Mouse (Mus musculus) right cerebral cortex, postnatal 10 days (tissue): ENCODE results near the gene Ptch2.
A peak's percentile ranks its signal among the peaks of the same experiment; 100 is the strongest.

ENCODE experiments used
- DNase-seq, 2 experiments: peaks; one replicate each; pipeline ENCODE4 v3.0.0; 2021; ENCODE audit warnings: low spot score in 2 of 2

Gene Ptch2

GRCm38 (mm10) chr4:117095551-117096452 lies at the start of gene Ptch2:
Gene Ptch2 (plus strand): TSS chr4:117096075.
- DNase-seq, result peak; percentile 83 to 88

- DNase-seq, result no peak
These were observed 47.0 kb upstream of the Ptch2 start for GRCm38 (mm10) chr4:117048836-117049235.

- DNase-seq, result no peak
These were observed 46.4 kb upstream of the Ptch2 start for GRCm38 (mm10) chr4:117049485-117049884.

GRCm38 (mm10) chr4:117052626-117053025 lies 43.2 kb upstream of the Ptch2 start:
- no peak for DNase-seq

GRCm38 (mm10) chr4:117053956-117054355 lies 41.9 kb upstream of the Ptch2 start:
- DNase-seq, result no peak

GRCm38 (mm10) chr4:117056102-117056501 lies 39.8 kb upstream of the Ptch2 start:
- no peak for DNase-seq

GRCm38 (mm10) chr4:117056514-117056913 lies 39.4 kb upstream of the Ptch2 start:
- no peak for DNase-seq

- no peak for DNase-seq
These were observed 37.4 kb upstream of the Ptch2 start for GRCm38 (mm10) chr4:117058512-117058911.

- no peak for DNase-seq
These were observed 33.0 kb upstream of the Ptch2 start for GRCm38 (mm10) chr4:117062700-117063390.

- no peak for DNase-seq
These were observed 27.8 kb upstream of the Ptch2 start for GRCm38 (mm10) chr4:117068035-117068434.

- no peak for DNase-seq
These were observed 26.2 kb upstream of the Ptch2 start for GRCm38 (mm10) chr4:117069647-117070046.

GRCm38 (mm10) chr4:117070624-117071023 lies 25.3 kb upstream of the Ptch2 start:
- no peak for DNase-seq

- no peak for DNase-seq
These were observed 24.7 kb upstream of the Ptch2 start for GRCm38 (mm10) chr4:117071183-117071582.

- DNase-seq, result no peak
These were observed 7.8 kb upstream of the Ptch2 start for GRCm38 (mm10) chr4:117087948-117088640.

- no peak for DNase-seq
These were observed 5.3 kb upstream of the Ptch2 start for GRCm38 (mm10) chr4:117090586-117090985.

GRCm38 (mm10) chr4:117094626-117095361 lies 1.1 kb upstream of the Ptch2 start:
- DNase-seq, result no peak

GRCm38 (mm10) chr4:117096666-117097065 lies 791 bp downstream of the Ptch2 start:
- no peak for DNase-seq

GRCm38 (mm10) chr4:117097969-117098763 lies 2.3 kb downstream of the Ptch2 start:
- no peak for DNase-seq

- DNase-seq, result no peak
These were observed 2.8 kb downstream of the Ptch2 start for GRCm38 (mm10) chr4:117098764-117099036.

- no peak for DNase-seq
These were observed 4.2 kb downstream of the Ptch2 start for GRCm38 (mm10) chr4:117100036-117100435.

GRCm38 (mm10) chr4:117101218-117101617 lies 5.3 kb downstream of the Ptch2 start:
- DNase-seq, result peak in 1 of 2 experiments; percentile 29
